Mouse (Mus musculus) bone marrow, adult 2 months (tissue): ENCODE measurements around the gene Klrg1. TPM values are rescaled to one million over a fixed set of nuclear protein-coding genes. Genes with fewer than 3 reads are reported as not detected.
A peak's percentile ranks its signal among the peaks of the same experiment; 100 is the strongest.

Experiments used
- H3K27ac ChIP-seq: fragments of 200-500 bp; 2 replicates; pipeline ENCODE4 v1.5.1; 2012; ENCODE audit warnings: low read depth, mild to moderate bottlenecking, control low read depth, inconsistent platforms, low read length; ENCODE audit not compliant: control insufficient read depth, poor library complexity, insufficient read depth
- H3K4me1 ChIP-seq: fragments of 200-500 bp; 2 replicates; pipeline ENCODE4 v1.6.1; 2011; ENCODE audit warnings: low read length; ENCODE audit not compliant: control insufficient read depth, insufficient read depth
- H3K4me3 ChIP-seq: fragments of 200-500 bp; replicated peaks from 2 replicates; pipeline ENCODE3; 2011; ENCODE audit warnings: mild to moderate bottlenecking, low read depth, low read length, control low read depth; ENCODE audit not compliant: control insufficient read depth
- CTCF ChIP-seq: fragments of 200-500 bp; IDR thresholded peaks from 2 replicates; pipeline ENCODE4 v1.5.1; 2011; ENCODE audit warnings: low read length, control low read depth; ENCODE audit not compliant: control insufficient read depth, insufficient read depth
- POLR2A ChIP-seq: fragments of 200-500 bp; IDR thresholded peaks from 2 replicates; pipeline ENCODE4 v1.6.1; 2011; ENCODE audit warnings: low read depth, mild to moderate bottlenecking, control low read depth, low read length, borderline replicate concordance; ENCODE audit not compliant: control insufficient read depth
- WGBS: fragments of 180-500 bp; shearing (Covaris S2); methylation state at CpG from one replicate; pipeline ENCODE4 v1.1.7; 2018; 5-methylcytosine and 5-hydroxymethylcytosine counted together
- polyA plus RNA-seq: library from polyadenylated mRNA; stranded (reverse); fragments of >200 nt; gene quantifications from 2 replicates; pipeline ENCODE4 v1.2.4, GENCODE M21; 2011; ENCODE audit warnings: low replicate concordance; ENCODE audit not compliant: missing spikeins, insufficient read depth, insufficient read length

Klrg1 gene
- polyA plus RNA-seq, 1 experiment = not detected

DNA sequence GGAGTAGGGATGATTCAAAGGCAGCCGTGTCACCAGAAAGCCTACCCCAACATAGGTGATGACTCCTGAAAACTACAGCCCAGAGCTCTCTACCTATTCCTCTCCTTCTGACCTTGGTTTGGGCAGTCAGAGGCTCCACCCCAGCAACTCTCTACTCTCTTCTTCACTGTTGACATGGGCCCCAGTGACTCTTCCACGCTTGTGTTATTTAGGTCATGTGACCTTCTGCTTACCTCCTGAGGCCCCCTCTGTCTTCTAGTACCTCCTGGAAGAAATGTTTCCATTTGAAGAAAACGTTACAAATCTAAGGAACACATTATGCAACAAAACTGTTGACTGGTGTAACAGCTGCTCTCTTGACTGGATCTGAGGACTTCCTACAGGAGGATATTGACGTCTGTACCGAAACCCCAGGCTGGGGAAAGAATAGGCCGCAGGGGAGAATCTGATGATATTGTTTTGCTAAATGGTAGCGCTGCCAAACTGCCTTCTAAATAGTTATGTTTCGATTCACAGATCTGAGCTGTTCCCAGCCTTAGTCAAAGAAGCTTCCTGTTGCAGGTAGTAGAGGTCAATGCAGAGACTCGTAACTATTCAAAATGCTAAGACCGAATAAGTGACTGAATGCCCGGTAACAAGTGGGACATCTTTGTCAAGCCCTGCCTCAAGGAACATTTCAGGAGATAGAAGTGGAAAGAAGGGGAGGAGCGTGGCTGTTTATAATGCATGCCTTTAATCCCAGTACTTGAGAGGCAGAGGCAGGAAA is 22.3 kb upstream of the Klrg1 start:
- H3K4me3 ChIP-seq = no peak overlapping the region
- no peaks in the 10 kb centered on the region for H3K4me1 ChIP-seq
- WGBS = 67% methylated on average over 12 of the region's 12 CpGs
- H3K27ac ChIP-seq = no peak overlapping the region
- no peak for TF ChIP-seq CTCF
- TF ChIP-seq POLR2A = no peak

DNA sequence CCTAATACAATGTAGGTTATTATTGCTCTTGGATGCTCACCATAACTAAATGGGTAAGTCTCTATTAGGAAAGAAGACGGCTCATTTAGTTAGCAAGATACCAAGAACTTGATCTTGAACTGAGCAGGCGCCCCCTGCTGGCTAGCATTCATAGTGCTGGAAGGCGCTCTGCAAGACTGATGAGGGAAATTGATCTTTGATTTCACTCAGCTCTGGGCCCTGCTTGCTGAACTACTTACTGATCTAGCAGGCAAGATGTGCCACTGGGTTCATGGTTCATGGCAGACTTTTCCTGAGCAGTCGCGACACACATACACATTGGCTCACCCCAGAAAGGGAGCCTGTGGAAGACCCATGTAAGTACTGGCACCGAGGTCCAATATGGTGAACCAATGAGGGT is 21.7 kb upstream of the Klrg1 start:
- H3K27ac ChIP-seq = no peak overlapping the region
- WGBS = 37% methylated on average over 6 of the region's 6 CpGs
- no peaks in the 10 kb centered on the region for H3K4me1 ChIP-seq
- TF ChIP-seq CTCF (peak; percentile 75), POLR2A (no peak)
- no peak overlapping the region for H3K4me3 ChIP-seq

DNA sequence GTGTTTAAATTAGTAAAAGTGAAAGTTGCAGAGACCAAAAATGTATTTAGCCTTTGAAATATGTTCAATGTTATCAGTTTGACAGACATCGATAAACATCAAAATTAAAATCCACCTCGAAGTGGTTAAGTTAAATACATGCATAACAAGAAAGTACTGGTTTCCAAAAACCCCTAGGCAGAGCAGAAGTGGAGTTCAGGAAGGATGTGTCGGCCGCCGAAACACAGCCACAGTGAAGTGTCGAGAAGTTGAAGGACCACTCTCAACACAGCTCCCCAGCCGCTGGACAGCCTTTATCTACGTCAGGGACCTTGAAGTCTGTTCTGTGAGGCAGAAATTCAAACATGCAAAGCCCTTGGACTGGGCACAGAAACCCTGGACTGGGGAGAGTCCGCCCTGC is 20.8 kb upstream of the Klrg1 start:
- Histone ChIP-seq H3K4me1 (no peaks in the 10 kb centered on the region), H3K27ac (no peak overlapping the region), H3K4me3 (no peak overlapping the region)
- WGBS = 42% methylated on average over 9 of the region's 9 CpGs
- no peak for TF ChIP-seq POLR2A

DNA sequence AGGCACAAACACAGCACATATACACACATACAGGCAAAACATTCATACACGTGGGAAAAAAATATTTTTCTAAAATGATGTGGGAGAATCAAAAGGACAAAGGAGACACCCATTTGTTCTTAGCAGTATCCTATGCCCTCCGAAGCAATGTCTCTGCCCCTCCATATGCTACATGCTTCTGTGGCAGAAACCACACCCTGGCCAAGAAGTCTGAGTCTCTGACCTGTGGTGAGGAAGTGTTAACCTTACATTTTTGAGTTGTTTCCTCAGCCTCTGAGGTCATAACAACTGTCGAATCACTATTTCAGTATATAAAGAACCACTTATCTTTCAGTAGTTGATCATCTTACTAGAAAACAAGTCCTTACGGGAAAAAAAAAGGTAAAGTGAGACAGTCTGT is 20.0 kb upstream of the Klrg1 start:
- 54% methylated on average over 4 of the region's 4 CpGs for WGBS
- TF ChIP-seq CTCF = no peak
- no peak for TF ChIP-seq POLR2A

DNA sequence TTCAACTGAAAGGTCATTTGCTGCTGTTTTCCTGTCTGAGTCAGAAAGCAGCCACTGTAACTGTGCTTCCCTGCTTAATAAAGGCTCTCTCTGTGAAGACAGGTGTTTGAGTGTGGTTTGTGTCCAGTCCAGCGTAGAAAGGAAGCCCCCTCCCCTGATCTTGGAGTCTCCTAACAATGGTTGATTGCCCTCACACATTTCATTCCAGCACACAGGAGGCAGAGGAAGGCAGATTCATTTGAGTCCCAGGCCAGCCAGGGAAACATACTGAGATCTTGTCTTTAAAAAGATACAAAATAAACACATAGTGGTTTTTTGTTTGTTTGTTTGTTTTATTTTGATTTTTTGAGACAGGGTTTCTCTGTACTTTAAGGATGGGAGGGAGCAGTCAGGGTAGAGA is 19.4 kb upstream of the Klrg1 start:
- H3K4me1 ChIP-seq = no peaks in the 10 kb centered on the region
- TF ChIP-seq POLR2A (no peak), CTCF (no peak)
- no peak overlapping the region for H3K4me3 ChIP-seq
- 76% methylated on average over 1 of the region's 1 CpGs for WGBS
- no peak overlapping the region for H3K27ac ChIP-seq

More for the DNA sequence above, 20.0 kb upstream of the Klrg1 start:
- Histone ChIP-seq H3K27ac (no peak overlapping the region), H3K4me3 (no peak overlapping the region), H3K4me1 (no peaks in the 10 kb centered on the region)

DNA sequence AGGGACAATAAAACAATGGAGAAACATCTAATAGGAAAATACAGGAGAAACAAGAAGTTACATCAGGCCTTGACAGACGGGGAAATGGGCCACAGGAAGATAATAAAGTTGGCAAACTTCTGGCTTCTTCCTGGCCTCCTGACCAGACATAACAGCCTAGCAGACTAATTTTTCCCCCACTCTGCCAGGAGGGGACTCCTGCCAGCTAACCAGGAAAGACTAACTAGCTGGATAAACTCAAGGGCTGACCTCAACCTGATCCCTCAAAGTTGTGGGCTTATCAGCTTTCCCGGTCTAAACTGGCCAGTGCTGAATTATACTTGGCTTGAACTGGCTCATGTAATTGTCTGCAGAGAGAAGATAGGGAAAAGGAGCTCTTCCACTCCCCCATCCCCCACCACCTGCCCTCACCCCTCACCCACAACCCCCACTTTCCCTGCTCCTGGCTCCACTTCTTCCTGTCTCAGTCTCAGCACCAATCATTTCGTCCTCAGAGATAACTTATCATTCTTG is 17.0 kb upstream of the Klrg1 start:
- no peaks in the 10 kb centered on the region for H3K4me1 ChIP-seq
- no peak overlapping the region for H3K27ac ChIP-seq
- no peak overlapping the region for H3K4me3 ChIP-seq
- TF ChIP-seq POLR2A = no peak
- no peak for TF ChIP-seq CTCF
- 30% methylated on average over 3 of the region's 3 CpGs for WGBS

DNA sequence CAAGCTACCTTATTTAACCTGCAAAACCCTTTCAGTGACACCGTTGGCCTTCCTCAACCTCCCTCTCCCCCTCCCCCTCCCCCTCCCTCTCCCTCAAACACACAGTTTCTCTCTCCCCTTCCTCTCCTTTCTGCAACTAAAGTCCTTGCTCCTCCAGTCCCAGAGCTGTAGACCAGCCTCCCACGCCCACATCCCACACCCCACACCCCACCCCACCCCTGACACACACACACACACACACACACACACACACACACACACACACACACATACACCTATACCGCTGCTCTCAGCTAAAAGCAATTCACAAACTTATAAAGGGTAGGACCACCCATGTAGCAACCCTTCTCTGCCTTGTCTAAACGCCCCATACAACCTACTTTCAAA is 15.5 kb upstream of the Klrg1 start:
- no peak overlapping the region for H3K4me3 ChIP-seq
- no peak overlapping the region for H3K27ac ChIP-seq
- no peak for TF ChIP-seq CTCF
- TF ChIP-seq POLR2A = no peak
- 63% methylated on average over 4 of the region's 4 CpGs for WGBS
- no peaks in the 10 kb centered on the region for H3K4me1 ChIP-seq

DNA sequence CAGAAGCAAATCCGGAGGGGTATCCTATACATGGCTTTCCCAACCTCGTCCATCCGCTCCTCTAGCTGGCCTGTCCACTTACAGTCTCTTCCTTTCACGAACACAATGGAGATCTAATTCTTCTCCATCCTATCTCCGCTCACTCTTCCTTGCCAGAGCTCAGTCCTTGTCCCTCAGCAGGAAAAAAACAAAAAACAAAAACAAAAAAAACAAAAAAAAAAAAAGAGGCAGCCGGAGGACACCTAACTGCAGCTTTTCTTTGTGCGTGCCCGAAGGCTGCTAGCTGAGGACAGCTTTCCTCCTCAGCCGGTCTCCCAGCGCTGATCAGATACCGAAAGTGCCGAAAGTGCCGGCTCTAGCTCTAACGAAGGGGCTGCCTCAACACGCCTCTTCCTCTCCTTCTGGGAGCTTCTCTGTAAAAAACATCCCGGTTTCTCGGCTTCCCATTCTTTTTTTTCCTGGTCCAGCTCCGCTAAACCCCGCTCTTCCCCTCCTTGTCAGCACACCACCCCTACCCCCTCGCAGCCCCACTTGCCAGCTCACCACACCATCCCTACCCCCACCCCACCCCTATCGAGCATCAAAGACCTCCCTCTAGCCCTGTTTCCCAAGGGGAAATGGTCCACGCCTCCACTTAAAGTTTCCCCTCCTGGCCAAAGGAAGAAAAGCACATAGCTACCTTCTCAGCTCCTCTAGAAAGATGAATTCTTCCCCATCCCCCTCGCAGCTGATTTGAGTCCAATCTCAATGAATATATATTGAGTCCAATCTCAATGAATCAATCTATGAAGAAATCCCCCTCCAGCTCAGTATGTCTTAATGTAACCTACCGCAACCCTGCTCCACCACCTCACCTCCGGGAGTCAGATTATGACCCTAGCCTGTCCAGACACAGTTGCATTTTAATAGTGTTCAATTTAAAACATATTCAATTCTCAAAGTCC is 14.9 kb upstream of the Klrg1 start:
- peak overlapping the region; percentile 29 for H3K4me3 ChIP-seq
- no peaks in the 10 kb centered on the region for H3K4me1 ChIP-seq
- H3K27ac ChIP-seq = no peak overlapping the region
- TF ChIP-seq POLR2A (no peak), CTCF (no peak)
- 11% methylated on average over 25 of the region's 25 CpGs for WGBS
